Mouse (Mus musculus) forebrain, embryonic 15.5 days (tissue): ENCODE data around the gene Negr1. TPM values are rescaled to one million over a fixed set of nuclear protein-coding genes. Genes with fewer than 3 reads are reported as not detected.

Experiments used
- ATAC-seq: fragments of 200-750 bp; cut with Nextera tagmentation; replicated peaks from 2 replicates; pipeline ENCODE4 v1.8.0; 2017; ENCODE audit warnings: mild to moderate bottlenecking, moderate TSS enrichment, moderate library complexity
- H3K27ac ChIP-seq: fragments of 300-500 bp; sonication (generic); replicated peaks from 2 replicates; pipeline ENCODE4 v1.5.1; 2015; ENCODE audit warnings: mild to moderate bottlenecking, inconsistent platforms
- H3K27me3 ChIP-seq: fragments of 300-500 bp; sonication (generic); 2 replicates; pipeline ENCODE4 v1.6.1; 2015; ENCODE audit warnings: inconsistent platforms
- H3K36me3 ChIP-seq: fragments of 300-500 bp; sonication (generic); 2 replicates; pipeline ENCODE4 v1.6.1; 2015; ENCODE audit warnings: mild to moderate bottlenecking, inconsistent platforms
- H3K4me1 ChIP-seq: fragments of 300-500 bp; sonication (generic); 2 replicates; pipeline ENCODE4 v1.6.1; 2015; ENCODE audit warnings: inconsistent platforms
- H3K4me2 ChIP-seq: fragments of 300-500 bp; sonication (generic); replicated peaks from 2 replicates; pipeline ENCODE4 v1.6.1; 2015; ENCODE audit warnings: mild to moderate bottlenecking, inconsistent platforms
- H3K4me3 ChIP-seq: fragments of 300-500 bp; sonication (generic); 2 replicates; pipeline ENCODE4 v1.5.1; 2015; ENCODE audit warnings: mild to moderate bottlenecking, inconsistent platforms
- H3K9ac ChIP-seq: fragments of 300-500 bp; sonication (generic); replicated peaks from 2 replicates; pipeline ENCODE4 v1.6.1; 2015; ENCODE audit warnings: mild to moderate bottlenecking, inconsistent platforms
- H3K9me3 ChIP-seq: fragments of 300-500 bp; sonication (generic); 2 replicates; pipeline ENCODE4 v1.6.1; 2016; ENCODE audit warnings: inconsistent platforms
- WGBS: fragments of 180-500 bp; shearing (Covaris S2); methylation state at CpG from one replicate; pipeline ENCODE4 v1.1.7; 2015; ENCODE audit warnings: mixed read lengths; 5-methylcytosine and 5-hydroxymethylcytosine counted together
- polyA plus RNA-seq: library from polyadenylated mRNA; unstranded; fragments of >200 nt; fragmentation: Nextera tagmentation; extraction: Ambion mirVana; gene quantifications from 2 replicates; pipeline ENCODE4 v1.2.1, GENCODE M21; 2015

Gene Negr1
- polyA plus RNA-seq, 1 experiment from 2014 or later, result 40.4 TPM

DNA sequence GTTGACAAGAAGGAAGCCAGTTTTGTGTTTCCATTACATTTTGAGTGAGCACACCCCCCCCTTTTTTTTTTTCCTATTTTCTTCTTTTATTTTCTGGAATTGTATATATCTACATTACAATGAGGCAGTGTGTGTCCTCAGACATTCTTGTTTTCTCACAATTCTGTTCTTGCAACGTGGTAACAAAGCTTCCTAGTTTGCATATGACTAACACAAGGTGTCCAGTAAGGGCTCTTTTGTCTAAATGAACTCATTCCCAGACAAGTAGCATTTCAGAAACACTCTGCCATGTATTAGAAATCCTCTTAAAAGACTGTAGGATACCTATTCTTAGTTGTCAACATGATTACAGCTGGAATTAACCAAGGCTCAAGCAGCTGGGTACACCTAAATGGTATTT lies 760.2 kb downstream of the Negr1 start:
- Histone ChIP-seq H3K9me3 (no peaks in the 10 kb centered on the region), H3K4me1 (peaks cover 13% of the 10 kb centered on the region), H3K9ac (no peak overlapping the region), H3K4me2 (no peak overlapping the region), H3K4me3 (no peak overlapping the region), H3K27ac (no peak overlapping the region), H3K36me3 (no peaks in the 10 kb centered on the region), H3K27me3 (no peaks in the 10 kb centered on the region)
- WGBS, result 5% methylated on average over 1 of the region's 1 CpGs
- ATAC-seq, result no peak

DNA sequence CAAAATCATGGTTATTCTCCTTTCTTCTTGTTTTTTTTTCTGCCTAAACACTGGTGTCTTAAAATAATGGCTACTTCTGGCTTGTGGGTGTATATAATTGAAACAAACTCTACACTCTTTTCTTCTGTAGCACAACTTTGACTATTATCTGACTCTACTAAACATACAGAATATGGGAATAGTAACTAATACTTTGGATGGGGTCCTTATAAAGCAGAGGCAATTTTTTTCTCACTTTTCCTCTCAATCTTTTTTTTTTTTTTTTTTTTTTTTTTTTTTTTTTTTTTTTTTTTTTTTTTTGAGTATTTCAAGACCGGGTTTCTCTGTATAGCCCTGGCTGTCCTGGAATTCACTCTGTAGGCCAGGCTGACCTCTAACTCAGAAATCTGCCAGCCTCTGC lies 772.6 kb downstream of the Negr1 start:
- 85% methylated on average over 1 of the region's 1 CpGs for WGBS
- no peaks in the 10 kb centered on the region for H3K27me3 ChIP-seq
- no peaks in the 10 kb centered on the region for H3K9me3 ChIP-seq
- H3K9ac ChIP-seq, result no peak overlapping the region
- H3K4me3 ChIP-seq, result no peak overlapping the region
- H3K4me2 ChIP-seq, result no peak overlapping the region
- no peaks in the 10 kb centered on the region for H3K36me3 ChIP-seq
- H3K4me1 ChIP-seq, result no peaks in the 10 kb centered on the region
- no peak for ATAC-seq
- H3K27ac ChIP-seq, result no peak overlapping the region

DNA sequence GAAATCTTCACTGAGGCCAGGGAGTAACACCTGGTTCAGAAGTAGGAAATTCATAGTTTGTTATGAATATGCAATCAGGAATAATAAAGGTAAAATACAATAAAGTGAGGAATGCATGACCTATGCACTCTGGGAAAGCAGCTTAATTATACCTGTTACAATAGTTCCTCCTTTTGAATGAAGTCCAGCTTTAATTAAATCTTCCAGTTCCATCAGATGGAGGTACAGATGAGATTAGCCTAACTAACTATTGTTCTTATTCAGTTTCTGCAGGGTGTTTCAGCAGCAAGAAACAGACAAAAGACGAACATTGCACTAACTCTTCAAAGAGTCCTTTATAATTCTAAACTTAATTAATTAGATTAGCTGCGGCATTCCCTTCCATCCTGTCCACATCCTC lies 787.9 kb downstream of the Negr1 start:
- Histone ChIP-seq H3K4me2 (no peak overlapping the region), H3K4me1 (peaks cover 4% of the 10 kb centered on the region; the same call in 1 of the 2 replicates), H3K27ac (no peak overlapping the region), H3K9me3 (no peaks in the 10 kb centered on the region), H3K9ac (no peak overlapping the region), H3K4me3 (no peak overlapping the region), H3K27me3 (no peaks in the 10 kb centered on the region), H3K36me3 (no peaks in the 10 kb centered on the region)
- ATAC-seq, result no peak
- 3% methylated on average over 2 of the region's 2 CpGs for WGBS

DNA sequence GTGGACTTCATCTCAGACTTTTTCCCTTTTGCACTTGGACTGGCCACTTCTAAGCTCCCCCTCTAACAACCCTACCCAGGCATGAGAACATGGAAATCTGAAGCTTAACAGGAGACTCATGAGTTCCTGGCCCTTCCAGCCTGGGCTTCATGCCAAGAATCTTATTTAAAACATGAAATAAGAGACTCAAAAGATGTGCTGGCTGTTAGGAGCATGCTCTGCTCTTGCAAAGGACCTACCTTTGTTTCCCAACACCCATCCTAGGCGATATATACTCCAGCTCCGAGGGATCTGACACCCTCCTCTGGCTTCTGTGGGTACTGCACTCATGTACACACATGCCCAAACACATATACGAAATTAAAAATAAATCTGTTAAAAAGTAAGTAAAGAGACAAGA lies 797.3 kb downstream of the Negr1 start:
- Histone ChIP-seq H3K4me1 (no peaks in the 10 kb centered on the region), H3K27ac (no peak overlapping the region), H3K27me3 (no peaks in the 10 kb centered on the region), H3K4me2 (no peak overlapping the region), H3K9me3 (no peaks in the 10 kb centered on the region), H3K36me3 (no peaks in the 10 kb centered on the region), H3K4me3 (no peak overlapping the region), H3K9ac (no peak overlapping the region)
- 47% methylated on average over 3 of the region's 3 CpGs for WGBS
- ATAC-seq, result peak; percentile 57; the same call in 1 of the 2 replicates

GRCm38 (mm10) chr3:157359840-157360239 lies 798.2 kb downstream of the Negr1 start:
- WGBS, result 86% methylated on average over 6 of the region's 6 CpGs
- ATAC-seq, result no peak
- no peak overlapping the region for H3K4me2 ChIP-seq
- H3K27ac ChIP-seq, result no peak overlapping the region
- H3K4me1 ChIP-seq, result no peaks in the 10 kb centered on the region
- no peaks in the 10 kb centered on the region for H3K36me3 ChIP-seq
- H3K9me3 ChIP-seq, result no peaks in the 10 kb centered on the region
- no peak overlapping the region for H3K9ac ChIP-seq
- no peak overlapping the region for H3K4me3 ChIP-seq
- H3K27me3 ChIP-seq, result no peaks in the 10 kb centered on the region
